Mouse (Mus musculus) small intestine, adult 2 months (tissue): ENCODE results near the gene Gm29797. TPM values are rescaled to one million over a fixed set of nuclear protein-coding genes. Genes with fewer than 3 reads are reported as not detected.
A peak's percentile ranks its signal among the peaks of the same experiment; 100 is the strongest.

Source experiments
- H3K27ac ChIP-seq: fragments of 200-500 bp; 2 replicates; pipeline ENCODE4 v1.5.1; 2012; ENCODE audit warnings: low read depth, low read length, control low read depth, inconsistent platforms; ENCODE audit not compliant: insufficient read depth
- H3K27me3 ChIP-seq: fragments of 200-500 bp; 2 replicates; pipeline ENCODE4 v1.6.1; 2012; ENCODE audit warnings: mild to moderate bottlenecking, moderate library complexity, low read length, inconsistent platforms; ENCODE audit not compliant: control insufficient read depth, insufficient read depth
- H3K36me3 ChIP-seq: fragments of 200-500 bp; 2 replicates; pipeline ENCODE4 v1.6.1; 2012; ENCODE audit warnings: mild to moderate bottlenecking, low read length, control low read depth, inconsistent platforms; ENCODE audit not compliant: control insufficient read depth, insufficient read depth
- H3K4me1 ChIP-seq: fragments of 200-500 bp; 2 replicates; pipeline ENCODE4 v1.6.1; 2012; ENCODE audit warnings: low read length, inconsistent platforms, mixed read lengths; ENCODE audit not compliant: control insufficient read depth, insufficient read depth, insufficient read length
- H3K4me3 ChIP-seq: fragments of 200-500 bp; 2 replicates; pipeline ENCODE4 v1.5.1; 2012; ENCODE audit warnings: low read depth, mild to moderate bottlenecking, control low read depth, inconsistent platforms, low read length, moderate library complexity
- CTCF ChIP-seq: fragments of 200-500 bp; IDR thresholded peaks from 2 replicates; pipeline ENCODE4 v1.5.1; 2012; ENCODE audit warnings: low read depth, mild to moderate bottlenecking, control low read depth, inconsistent platforms, low read length, moderate library complexity, mixed read lengths; ENCODE audit not compliant: insufficient replicate concordance, insufficient read length; ENCODE audit errors: extremely low read depth
- POLR2A ChIP-seq: fragments of 200-500 bp; IDR thresholded peaks from 2 replicates; pipeline ENCODE4 v1.6.1; 2012; ENCODE audit warnings: low read depth, mild to moderate bottlenecking, control low read depth, inconsistent platforms, low read length, moderate library complexity
- WGBS: fragments of 180-500 bp; shearing (Covaris S2); methylation state at CpG from one replicate; pipeline ENCODE4 v1.1.7; 2018; 5-methylcytosine and 5-hydroxymethylcytosine counted together
- polyA plus RNA-seq: library from polyadenylated mRNA; depleted of rRNA; stranded (reverse); fragments of >200 nt; gene quantifications from 2 replicates; pipeline ENCODE4 v1.2.3, GENCODE M21; 2012; rRNA removed

The Gm29797 gene
- 0.29 and 0.42 TPM in 2 replicates for polyA plus RNA-seq

- TF ChIP-seq CTCF (no peak), POLR2A (no peak)
- WGBS: 75% methylated on average over 3 of the region's 3 CpGs
Observed at GRCm38 (mm10) chr2:181656734-181657133, at the start of gene Gm29797. Gm29797 (plus strand) TSS chr2:181657034.

GRCm38 (mm10) chr2:181618761-181619495, 37.9 kb upstream of the Gm29797 start:
- Histone ChIP-seq H3K27ac (no peak overlapping the region), H3K4me3 (no peak overlapping the region), H3K27me3 (no peaks in the 10 kb centered on the region), H3K36me3 (peaks cover 34% of the 10 kb centered on the region), H3K4me1 (no peaks in the 10 kb centered on the region)
- TF ChIP-seq CTCF (no peak), POLR2A (no peak)
- WGBS: 87% methylated on average over 5 of the region's 5 CpGs

More at GRCm38 (mm10) chr2:181656734-181657133, at the start of gene Gm29797:
- Histone ChIP-seq H3K36me3 (peaks cover 28% of the 10 kb centered on the region), H3K4me3 (no peak within 1 kb of the TSS), H3K27me3 (peaks cover 12% of the 10 kb centered on the region; the same call in 1 of the 2 replicates), H3K4me1 (peaks cover 11% of the 10 kb centered on the region; the same call in 1 of the 2 replicates), H3K27ac (no peak within 1 kb of the TSS)

- Histone ChIP-seq H3K36me3 (peaks cover 43% of the 10 kb centered on the region), H3K4me3 (no peak overlapping the region), H3K27ac (no peak overlapping the region), H3K27me3 (no peaks in the 10 kb centered on the region), H3K4me1 (no peaks in the 10 kb centered on the region)
- TF ChIP-seq POLR2A: no peak
- TF ChIP-seq CTCF: no peak
Observed at GRCm38 (mm10) chr2:181623401-181623800, 33.4 kb upstream of the Gm29797 start.

- no peak for TF ChIP-seq POLR2A
- TF ChIP-seq CTCF: no peak
- H3K27me3 ChIP-seq: no peaks in the 10 kb centered on the region
- no peak overlapping the region for H3K27ac ChIP-seq
- H3K4me1 ChIP-seq: no peaks in the 10 kb centered on the region
- no peak overlapping the region for H3K4me3 ChIP-seq
- peaks cover 46% of the 10 kb centered on the region for H3K36me3 ChIP-seq
Observed at GRCm38 (mm10) chr2:181628471-181628870, 28.4 kb upstream of the Gm29797 start.

GRCm38 (mm10) chr2:181632624-181633023, 24.2 kb upstream of the Gm29797 start:
- peaks cover 66% of the 10 kb centered on the region for H3K36me3 ChIP-seq
- no peak for TF ChIP-seq CTCF
- no peak for TF ChIP-seq POLR2A
- H3K4me1 ChIP-seq: no peaks in the 10 kb centered on the region
- 97% methylated on average over 6 of the region's 6 CpGs for WGBS
- H3K27ac ChIP-seq: no peak overlapping the region
- H3K27me3 ChIP-seq: no peaks in the 10 kb centered on the region
- no peak overlapping the region for H3K4me3 ChIP-seq

- Histone ChIP-seq H3K36me3 (peaks cover 71% of the 10 kb centered on the region), H3K27me3 (no peaks in the 10 kb centered on the region), H3K4me3 (no peak overlapping the region), H3K27ac (no peak overlapping the region), H3K4me1 (no peaks in the 10 kb centered on the region)
- 86% methylated on average over 3 of the region's 3 CpGs for WGBS
- TF ChIP-seq CTCF: no peak
- no peak for TF ChIP-seq POLR2A
Observed at GRCm38 (mm10) chr2:181635865-181636264, 21.0 kb upstream of the Gm29797 start.

GRCm38 (mm10) chr2:181644361-181644760, 12.5 kb upstream of the Gm29797 start:
- 87% methylated on average over 2 of the region's 2 CpGs for WGBS
- peaks cover 52% of the 10 kb centered on the region for H3K36me3 ChIP-seq

GRCm38 (mm10) chr2:181645666-181646065, 11.2 kb upstream of the Gm29797 start:
- H3K27ac ChIP-seq: no peak overlapping the region
- WGBS: 92% methylated on average over 3 of the region's 3 CpGs
- no peak overlapping the region for H3K4me3 ChIP-seq
- peaks cover 10% of the 10 kb centered on the region for H3K4me1 ChIP-seq
- peaks cover 59% of the 10 kb centered on the region for H3K36me3 ChIP-seq
- TF ChIP-seq POLR2A (no peak), CTCF (no peak)
- no peaks in the 10 kb centered on the region for H3K27me3 ChIP-seq

More at GRCm38 (mm10) chr2:181644361-181644760, 12.5 kb upstream of the Gm29797 start:
- TF ChIP-seq CTCF (peak; percentile 51; the same call in 1 of the 2 replicates), POLR2A (no peak)
- H3K27me3 ChIP-seq: no peaks in the 10 kb centered on the region
- no peak overlapping the region for H3K4me3 ChIP-seq
- H3K4me1 ChIP-seq: peaks cover 8% of the 10 kb centered on the region
- no peak overlapping the region for H3K27ac ChIP-seq
